Mouse (Mus musculus): Measurements from ENCODE around the gene Col9a2. TPM values are rescaled to one million over a fixed set of nuclear protein-coding genes. Genes with fewer than 3 reads are reported as not detected.
"Not testable (repeated sequence)": the region's sequence is repeated elsewhere in the genome, so short reads cannot be mapped to it uniquely, and the experiment has no call there.

Col9a2 gene
- total RNA-seq, 4 experiments from 2014 or later = 4.1 to 5.7 (median 5.0) TPM

DNA sequence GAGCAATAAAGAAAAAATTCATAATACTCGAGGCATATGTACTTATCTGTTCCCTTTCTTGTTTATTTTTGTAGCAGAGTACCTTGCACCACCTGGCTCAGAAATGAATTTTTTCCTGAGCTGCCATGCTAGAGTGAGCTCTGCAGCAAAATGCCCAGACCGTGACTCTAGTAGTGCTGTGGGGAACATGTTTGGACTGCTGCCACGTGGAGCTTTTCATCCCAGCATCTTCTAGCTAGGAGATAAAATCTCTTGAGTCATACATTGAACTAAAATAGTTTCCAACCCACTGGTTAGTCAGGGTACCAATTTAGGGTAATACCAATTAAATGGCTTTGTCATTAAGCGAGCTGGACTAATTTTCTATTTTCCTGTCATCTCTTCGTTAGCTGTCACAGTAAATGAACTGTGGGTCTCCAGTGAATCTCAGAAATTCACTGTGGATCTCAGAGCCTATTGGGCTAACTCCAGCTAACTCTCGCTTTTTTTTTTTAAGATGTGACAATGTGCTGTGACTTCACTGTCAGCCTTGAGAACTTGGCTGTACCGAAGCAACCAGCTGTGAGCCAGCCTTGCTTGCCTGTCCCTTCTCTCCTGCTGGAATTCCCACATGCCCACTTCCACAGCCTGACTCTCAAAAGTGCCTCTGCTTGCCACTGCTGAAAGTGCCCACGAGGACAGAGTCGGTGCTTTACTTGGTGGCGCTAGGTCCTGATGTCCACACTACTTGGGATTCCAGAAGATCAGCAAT, 19.0 kb upstream of the Col9a2 start:
- DNase-seq (ENCODE audit: low spot score in 2 of 2) = no peak

DNA sequence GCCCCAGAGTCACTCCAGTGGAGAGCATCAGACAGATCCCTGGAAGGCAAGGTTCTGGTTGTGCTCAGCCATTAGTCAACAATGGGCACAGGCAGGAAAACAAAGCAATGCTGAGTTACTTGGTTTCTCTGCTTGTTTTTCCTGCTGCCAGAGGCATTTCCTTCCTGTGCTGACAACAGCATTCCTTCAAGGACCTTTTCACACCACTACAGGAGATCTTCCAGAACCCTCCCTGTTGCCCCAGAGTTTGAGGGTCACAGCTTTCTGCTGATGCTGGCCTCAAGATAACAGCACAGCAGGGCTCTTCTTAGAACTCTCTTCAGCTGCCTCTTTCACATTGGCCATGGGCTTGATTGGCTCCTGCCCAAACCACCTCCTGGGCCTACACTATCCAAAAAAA, 17.3 kb upstream of the Col9a2 start:
- DNase-seq (ENCODE audit: low spot score in 2 of 2) = no peak

DNA sequence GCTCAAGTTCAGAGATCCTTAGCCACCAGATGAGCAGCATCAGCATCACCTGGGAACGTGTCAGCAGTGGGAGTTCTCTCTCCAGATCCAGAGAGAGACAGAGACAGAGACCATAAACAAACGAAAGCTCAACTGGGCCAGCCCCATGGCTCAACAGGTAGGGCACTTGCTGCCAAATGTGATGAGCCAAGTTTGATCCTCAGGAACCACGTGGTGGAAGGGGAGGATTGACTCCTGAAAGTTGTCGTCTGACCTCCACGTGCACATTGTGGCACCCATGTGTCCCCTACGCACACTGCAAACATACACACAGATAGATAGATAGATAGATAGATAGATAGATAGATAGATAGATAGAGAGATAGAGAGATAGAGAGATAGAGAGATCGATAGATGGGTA, 15.7 kb upstream of the Col9a2 start:
- no peak for DNase-seq (ENCODE audit: low spot score in 2 of 2)

DNA sequence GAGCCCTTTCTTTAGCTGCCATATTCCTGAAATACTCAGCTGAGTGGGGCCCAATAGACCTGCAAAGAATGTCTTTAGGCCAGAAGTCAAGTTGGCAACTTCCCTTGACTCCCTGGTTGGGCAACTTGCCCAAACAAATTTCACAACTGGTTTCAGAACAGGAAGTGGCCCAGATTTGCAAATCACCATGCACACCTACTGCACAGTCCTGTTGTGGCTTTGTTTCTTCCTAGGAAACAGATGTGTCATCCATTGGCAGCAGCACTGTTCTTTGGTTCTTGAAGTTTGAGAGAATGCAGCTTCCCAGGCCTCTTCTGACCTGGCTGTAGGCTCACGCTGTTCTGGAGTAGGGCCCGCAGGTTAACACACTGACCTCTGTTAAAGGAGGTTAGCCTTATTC, 15.2 kb upstream of the Col9a2 start:
- DNase-seq (ENCODE audit: low spot score in 2 of 2) = no peak

DNA sequence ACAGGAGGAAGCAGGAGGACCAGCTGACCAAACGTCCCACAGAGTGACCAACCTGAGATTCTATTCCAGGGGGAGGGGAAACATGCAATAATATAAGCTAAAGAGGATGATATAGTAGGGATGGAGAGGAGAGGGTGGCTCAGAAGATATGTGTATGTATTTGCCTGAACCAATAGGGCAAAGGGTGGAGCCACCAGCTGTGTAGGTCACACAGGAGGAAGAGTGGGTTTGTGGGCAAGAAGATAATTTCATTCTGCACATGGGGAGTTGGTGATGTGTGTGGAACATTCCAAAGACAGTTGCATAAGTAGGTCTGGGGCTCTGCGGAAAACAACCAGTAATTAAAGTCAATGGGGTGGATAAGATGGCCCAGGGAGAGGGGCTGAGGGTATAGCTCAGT, 13.5 kb upstream of the Col9a2 start:
- DNase-seq (ENCODE audit: low spot score in 2 of 2) = no peak

DNA sequence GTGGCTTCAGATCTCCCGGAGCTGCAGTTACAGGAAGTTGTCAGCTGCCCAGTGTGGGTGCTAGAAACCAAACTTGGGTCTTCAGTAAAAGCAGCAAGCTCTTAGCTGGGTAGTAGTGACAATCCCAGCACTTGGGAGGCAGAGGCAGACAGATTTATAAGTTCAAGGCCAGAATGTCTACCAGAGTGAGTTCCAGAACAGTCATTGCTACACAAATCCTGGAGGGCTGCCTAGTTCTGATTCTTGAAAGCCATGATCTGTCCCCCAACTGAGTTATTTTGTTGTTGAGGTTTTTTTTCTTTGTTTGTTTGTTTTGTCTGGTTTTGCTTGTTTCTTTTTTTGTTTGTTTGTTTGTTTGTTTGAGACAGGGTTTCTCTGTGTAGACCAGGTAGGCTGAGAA, 11.0 kb upstream of the Col9a2 start:
- no peak for DNase-seq (ENCODE audit: low spot score in 2 of 2)

DNA sequence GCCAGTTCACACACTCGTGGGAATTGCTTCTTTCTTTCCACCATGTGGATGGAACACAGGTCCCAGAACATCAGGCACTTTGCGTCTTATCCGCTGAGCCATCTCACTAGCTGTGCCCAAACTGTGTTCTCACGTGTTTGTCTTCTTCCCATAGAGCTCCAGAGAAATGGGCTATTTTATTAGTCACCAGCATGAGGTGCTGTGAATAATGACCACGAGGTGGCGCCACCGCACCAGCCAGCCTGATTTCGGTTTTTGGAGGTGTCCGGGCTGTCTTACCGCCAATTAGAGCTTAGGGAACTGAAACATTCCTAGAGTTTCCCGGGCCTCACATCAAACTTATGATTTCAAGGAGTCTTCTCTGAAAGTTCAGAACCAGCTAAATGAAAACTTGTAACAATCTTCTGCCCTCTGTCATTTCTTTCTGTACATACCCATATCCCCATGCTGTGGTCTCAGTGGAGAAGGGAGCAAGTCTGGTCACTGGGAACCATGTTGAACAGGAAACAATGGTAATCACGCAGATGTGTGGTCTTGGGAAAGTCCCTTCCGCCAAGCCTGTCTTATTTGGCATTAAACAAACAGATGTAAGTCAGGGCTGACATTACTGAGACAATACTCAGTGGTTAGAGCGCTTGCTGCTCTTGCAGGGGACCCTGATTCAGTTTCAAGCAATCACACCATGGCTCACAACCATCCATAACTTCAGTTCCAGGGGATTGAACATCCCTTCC, 10.4 kb upstream of the Col9a2 start:
- DNase-seq (ENCODE audit: low spot score in 2 of 2) = peak in 1 of 2 experiments; percentile 63

DNA sequence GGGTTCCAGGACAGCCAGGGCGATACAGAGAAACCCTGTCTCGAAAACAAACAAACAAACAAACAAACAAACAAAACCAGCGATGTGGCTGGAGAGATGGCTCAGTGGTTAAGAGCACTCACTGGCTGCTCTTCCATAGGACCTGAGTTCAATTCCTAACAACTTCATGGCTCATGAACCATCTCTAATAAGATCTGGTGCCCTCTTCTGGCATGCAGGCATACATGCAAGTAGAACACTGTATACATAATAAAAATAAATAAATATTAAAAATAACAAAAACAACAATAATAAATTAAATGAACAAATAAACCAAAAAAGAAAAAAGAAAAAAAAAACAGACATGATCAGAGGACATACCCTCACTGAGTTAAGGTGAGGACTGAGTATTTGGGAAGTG, 9.6 kb upstream of the Col9a2 start:
- no peak for DNase-seq (ENCODE audit: low spot score in 2 of 2)

DNA sequence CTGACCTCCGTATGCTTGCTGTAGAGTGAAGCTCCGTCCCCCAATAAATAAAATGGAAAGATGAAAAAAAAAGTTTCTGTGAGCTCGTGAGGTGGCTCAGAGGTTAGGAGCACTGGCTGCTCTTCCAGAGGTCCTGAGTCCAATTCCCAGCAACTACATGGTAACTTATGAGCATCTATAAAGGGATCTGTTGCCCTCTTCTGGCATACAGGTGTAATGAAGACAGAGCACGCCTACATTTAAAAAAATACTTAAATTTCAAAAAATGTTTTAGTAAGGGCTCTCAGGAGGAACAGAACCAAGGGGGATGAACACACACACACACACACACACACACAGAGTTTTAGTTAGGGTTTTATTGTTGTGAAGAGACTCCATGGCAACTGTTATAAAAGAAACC, 7.7 kb upstream of the Col9a2 start:
- DNase-seq (ENCODE audit: low spot score in 2 of 2) = no peak

DNA sequence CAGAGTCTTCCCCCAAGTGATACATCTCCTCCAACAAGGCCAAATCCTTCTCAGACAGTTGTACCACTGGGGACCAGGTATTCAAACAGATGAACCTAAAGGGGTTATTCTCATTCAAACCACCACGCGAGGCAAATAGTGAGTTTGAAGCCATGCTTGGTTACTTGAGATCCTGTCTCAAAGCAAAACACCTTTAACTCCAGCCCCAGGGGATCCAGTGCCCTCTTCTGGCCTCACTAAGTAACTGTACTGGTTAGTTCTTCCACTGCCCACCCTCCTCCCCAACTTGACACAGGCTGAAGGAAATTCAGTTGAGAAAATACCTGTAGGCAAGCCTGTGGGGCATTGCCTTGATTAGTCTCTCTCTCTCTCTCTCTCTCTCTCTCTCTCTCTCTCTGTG, 6.2 kb upstream of the Col9a2 start:
- no peak for DNase-seq (ENCODE audit: low spot score in 2 of 2)

DNA sequence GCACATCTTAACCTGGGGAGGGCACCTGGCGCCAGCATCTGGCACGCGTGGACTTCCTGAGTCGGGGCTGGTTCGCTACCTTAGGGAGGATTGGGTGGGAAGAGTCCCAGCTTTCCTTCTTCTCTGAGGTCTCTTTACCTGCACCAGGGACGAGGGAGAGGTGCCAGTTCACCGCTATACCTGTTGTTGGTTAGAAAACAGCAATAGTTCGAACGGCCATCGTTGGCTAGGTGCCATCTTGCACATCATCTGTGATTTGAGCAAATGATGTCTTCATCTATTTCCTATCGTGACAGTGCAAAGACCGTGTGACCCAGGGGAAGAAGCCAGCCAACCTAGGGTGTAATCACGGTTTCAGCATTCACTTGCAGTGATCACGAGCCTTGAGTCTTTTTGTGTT, 1.1 kb downstream of the Col9a2 start:
- no peak for DNase-seq (ENCODE audit: low spot score in 2 of 2)

DNA sequence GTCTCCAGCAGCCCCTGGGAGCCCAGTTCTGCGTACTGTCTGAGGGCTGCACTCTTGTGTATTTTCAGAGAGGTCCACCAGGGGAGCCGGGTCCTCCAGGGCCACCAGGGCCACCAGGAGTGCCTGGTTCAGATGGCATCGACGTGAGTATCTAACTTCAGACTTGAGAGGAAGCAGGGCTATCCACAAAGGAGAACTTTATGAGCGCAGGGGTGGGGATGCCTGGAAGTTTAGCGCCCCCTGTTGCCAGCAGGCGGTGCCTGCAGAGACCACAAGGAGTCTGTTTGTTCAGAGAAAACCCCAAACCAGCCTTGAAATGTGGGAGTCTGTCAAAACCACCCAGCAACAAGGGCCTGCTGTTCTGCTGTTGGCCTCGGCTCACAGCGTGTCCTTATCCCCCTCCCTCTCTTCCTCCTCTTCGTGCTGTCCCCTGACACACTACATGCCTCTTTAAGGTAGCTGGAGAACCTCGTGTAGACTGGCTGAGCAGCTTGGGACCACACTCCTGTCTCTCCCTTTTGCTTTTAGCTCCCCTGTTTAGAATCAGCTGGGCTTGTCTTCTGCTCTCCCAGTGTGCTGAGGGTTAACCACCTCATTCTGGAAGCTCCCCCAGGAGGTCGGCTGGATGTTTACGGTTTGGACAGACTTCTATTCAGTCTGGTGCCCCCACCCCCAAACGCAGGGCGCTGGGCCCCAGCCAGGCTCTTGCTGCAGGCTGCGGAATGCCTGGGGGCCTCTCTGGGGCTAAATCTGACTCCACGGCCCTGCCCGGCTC, 1.9 kb downstream of the Col9a2 start:
- peak; percentile 54 to 73 for DNase-seq (ENCODE audit: low spot score in 2 of 2)

DNA sequence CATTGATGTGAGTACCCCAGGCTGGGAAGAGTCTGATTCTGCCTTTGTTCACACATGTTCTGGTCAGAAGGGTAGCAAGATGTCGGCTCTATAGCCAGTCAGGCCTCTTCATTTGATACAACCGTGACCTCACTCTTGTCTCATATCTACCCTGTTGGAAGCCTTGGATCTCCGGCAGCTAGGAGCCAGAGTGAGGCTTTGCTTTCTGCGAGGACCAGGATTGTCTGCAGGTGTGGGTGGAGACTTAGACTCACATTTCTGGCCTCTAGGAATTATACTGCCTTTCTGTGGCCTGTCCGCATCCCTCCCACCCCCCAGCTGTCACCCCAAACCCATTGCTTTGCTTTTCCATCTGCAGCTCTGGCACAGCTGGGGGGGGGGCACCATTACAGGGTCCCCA, 3.3 kb downstream of the Col9a2 start:
- no peak for DNase-seq (ENCODE audit: low spot score in 2 of 2)

DNA sequence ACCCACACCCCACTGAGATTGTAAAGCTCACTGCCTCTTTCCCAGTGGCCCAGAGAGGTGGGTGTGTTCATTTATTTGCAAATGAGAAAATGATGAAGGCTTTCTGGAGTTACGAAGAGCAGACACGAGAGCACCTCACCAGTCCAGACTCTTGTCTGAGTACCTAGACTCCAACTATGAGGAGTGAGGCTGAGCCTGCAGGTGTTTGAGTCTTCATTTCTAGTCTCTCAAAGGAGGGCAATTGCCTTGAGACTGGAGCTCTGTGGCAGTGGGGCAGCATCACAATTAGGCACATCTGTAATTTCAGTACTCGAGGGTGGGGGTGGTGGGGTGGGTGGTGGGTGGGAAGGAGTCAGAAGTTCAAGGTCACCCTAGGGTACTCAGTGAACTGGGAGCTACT, 3.8 kb downstream of the Col9a2 start:
- no peak for DNase-seq (ENCODE audit: low spot score in 2 of 2)

DNA sequence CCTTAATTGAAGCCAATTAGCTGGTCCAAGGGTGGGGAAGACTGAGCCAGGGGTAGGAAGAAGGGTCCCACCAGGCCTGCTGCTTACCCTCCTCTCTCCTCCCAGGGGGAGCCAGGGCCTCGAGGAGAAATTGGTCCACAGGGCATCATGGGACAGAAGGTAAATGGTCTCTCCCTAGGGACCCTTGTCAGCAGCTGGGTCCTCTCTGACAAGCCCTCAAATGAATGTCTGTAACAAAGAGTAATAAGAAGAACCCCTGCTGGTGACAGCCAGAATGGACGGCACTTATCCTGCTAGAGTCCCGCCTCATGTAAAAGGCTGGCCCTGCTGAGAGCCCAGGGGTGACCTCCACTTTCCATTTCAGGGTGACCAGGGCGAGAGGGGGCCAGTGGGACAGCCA, 12.7 kb downstream of the Col9a2 start:
- no peak for DNase-seq (ENCODE audit: low spot score in 2 of 2)

DNA sequence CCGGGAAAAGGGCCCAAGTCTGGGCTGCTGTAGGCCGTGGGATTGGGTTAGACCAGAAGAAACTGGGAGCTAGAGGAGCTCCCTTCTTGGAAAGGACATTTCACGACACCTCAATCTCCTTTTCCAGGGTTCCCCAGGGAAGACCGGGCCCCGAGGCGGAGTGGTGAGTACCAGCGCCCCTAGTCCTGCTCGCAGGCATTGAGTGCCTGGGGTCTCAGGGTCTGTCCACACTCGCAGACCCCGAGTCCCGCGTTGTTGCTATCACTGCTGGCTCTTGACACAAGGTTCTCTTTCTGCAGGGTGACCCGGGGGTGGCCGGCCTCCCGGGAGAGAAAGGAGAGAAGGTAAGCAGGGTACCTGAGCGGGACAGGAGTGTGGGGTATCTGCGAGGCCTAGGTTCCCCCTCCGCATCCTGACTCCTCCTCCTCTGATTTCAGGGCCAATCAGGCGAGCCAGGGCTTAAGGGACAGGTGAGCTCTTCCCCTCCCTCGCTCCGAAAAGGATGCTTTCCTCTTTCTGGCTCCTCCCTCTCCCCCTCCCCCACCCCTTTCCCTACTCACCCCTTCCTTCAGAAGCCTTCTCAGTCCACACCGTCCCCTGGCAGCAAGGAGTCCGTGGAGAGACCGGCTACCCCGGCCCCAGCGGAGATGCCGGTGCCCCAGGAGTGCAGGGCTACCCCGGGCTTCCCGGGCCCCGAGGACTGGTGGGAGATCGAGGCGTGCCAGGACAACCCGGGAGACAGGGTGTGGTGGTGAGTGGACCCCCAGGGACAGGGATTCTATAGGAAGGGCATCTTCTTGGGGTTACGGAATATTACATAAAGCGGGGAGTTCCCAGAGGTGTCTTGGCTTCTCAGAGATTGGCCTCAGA, 13.5 kb downstream of the Col9a2 start:
- DNase-seq (ENCODE audit: low spot score in 2 of 2) = no peak

DNA sequence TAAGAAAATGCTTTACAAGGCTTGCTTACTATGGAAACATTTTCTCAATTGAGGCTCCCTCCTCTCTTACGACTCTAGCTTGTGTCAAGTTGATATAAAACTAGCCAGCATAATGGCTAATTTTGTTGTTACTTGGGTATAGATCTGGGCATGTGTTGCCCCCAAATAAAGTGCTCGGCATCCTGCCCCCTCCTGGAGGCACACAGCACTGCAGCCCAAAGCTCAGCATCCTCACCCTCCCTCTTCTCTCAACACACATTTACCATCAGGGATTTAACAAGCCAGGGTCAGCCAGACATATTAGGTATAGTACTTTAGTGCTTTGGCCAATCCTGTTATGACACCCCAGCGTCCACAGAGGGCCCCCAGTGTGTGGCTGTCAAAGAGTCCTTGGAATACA, 17.2 kb downstream of the Col9a2 start:
- no peak for DNase-seq (ENCODE audit: low spot score in 2 of 2)

DNA sequence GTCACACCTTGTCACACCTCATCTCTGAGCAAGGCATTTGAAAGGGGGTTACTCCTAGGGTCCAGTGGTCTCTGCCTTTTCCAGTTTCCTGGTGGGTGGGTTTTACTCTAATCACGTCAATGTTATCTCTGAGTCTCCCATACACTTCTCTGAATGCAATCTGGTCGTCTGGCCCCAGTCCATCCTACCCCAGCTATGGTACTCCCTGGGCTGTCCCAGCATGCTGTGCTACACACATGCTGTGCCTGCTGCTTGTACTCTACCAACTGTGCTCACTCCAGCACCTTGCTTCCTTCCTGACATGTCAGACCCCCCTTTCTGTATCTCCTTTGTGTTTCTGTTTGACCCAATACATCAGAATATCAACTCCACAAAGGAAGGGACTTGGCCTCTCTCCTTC, 17.8 kb downstream of the Col9a2 start:
- DNase-seq (ENCODE audit: low spot score in 2 of 2) = no peak

DNA sequence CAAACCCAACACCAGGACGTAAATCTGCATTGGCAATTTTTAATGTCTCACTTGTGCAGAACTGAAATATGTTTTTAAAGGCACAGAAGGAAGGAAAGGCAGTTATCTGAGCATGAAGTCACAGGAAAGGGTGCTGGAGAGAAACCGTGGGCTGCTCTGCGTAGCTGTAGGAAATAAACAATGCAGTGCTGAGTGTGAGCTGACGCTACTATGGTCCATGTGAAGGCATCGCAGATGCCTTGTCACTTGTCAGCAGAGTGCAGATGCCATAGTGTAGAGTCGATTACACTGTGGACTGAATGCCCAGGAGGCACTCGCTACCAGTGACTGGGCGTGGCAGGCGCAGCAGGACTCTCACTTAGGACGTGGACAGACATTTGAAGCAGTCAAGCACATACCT, 20.0 kb downstream of the Col9a2 start:
- not testable (repeated sequence) for DNase-seq (ENCODE audit: low spot score in 2 of 2)

DNA sequence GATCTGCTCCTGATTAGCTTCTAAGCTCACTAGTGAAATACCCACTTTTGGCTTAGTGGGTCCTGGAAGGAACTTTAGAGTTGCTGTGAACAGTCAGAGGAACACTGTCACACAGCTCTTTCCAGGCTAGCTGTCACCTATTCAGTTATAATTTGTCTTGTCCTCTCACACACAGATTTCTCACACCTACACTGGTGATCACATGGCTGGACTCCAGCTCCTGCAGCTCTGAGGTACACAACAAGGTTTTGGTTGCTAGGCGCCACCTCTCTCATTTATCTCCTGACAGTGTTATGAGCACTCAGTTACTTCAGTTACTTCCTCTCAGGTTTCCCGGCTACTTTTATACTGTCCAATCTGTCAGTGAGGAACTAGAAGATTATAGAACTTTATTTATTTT, 26.2 kb downstream of the Col9a2 start:
- no peak for DNase-seq (ENCODE audit: low spot score in 2 of 2)

DNA sequence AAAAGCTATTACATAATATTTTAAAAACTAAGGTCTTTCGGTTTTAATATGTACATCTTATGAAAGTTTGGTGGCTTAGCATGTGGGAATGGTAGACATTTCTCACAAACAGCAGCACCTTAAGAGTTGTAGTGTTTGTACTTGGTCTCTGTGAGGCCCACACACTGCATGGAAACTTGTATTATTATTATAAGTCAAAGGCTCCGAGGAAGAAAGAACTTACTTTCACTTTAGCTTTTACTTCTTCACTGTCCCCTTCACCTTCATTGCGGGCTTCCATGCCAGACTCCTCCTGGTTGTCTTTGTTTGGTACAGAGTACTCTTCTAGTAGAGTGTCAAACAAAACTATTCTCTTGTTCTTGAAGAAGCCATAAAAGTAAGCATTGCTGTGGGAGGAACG, 35.1 kb downstream of the Col9a2 start:
- no peak for DNase-seq (ENCODE audit: low spot score in 2 of 2)
